Mouse (Mus musculus) mesoderm, embryonic 11.5 days (tissue): ENCODE data around the gene Kdm4a.

ENCODE experiments used
- DNase-seq: peaks from one replicate; pipeline ENCODE4 v3.0.0-alpha.2; 2012; ENCODE audit warnings: low read depth, low spot score

Kdm4a gene

GRCm38 (mm10) chr4:118179467-118180300 lies at the start of gene Kdm4a:
Gene Kdm4a (minus strand): TSS chr4:118180043.
- DNase-seq = peak; percentile 99

GRCm38 (mm10) chr4:118229035-118229770 lies 49.4 kb upstream of the Kdm4a start:
- peak; percentile 10 for DNase-seq

GRCm38 (mm10) chr4:118227398-118227797 lies 47.6 kb upstream of the Kdm4a start:
- no peak for DNase-seq

GRCm38 (mm10) chr4:118221261-118221660 lies 41.4 kb upstream of the Kdm4a start:
- DNase-seq = no peak

- no peak for DNase-seq
These were observed 40.9 kb upstream of the Kdm4a start for GRCm38 (mm10) chr4:118220756-118221155.

- no peak for DNase-seq
These were observed 39.6 kb upstream of the Kdm4a start for GRCm38 (mm10) chr4:118219487-118219886.

GRCm38 (mm10) chr4:118218521-118218920 lies 38.7 kb upstream of the Kdm4a start:
- no peak for DNase-seq

- DNase-seq = peak; percentile 62
These were observed 37.1 kb upstream of the Kdm4a start for GRCm38 (mm10) chr4:118216726-118217595.

- DNase-seq = no peak
These were observed 35.0 kb upstream of the Kdm4a start for GRCm38 (mm10) chr4:118214891-118215290.

- no peak for DNase-seq
These were observed 27.2 kb upstream of the Kdm4a start for GRCm38 (mm10) chr4:118206918-118207640.

- DNase-seq = no peak
These were observed 26.1 kb upstream of the Kdm4a start for GRCm38 (mm10) chr4:118205906-118206305.

GRCm38 (mm10) chr4:118199093-118199492 lies 19.2 kb upstream of the Kdm4a start:
- no peak for DNase-seq

GRCm38 (mm10) chr4:118198606-118199005 lies 18.8 kb upstream of the Kdm4a start:
- DNase-seq = peak; percentile 55

- DNase-seq = no peak
These were observed 16.3 kb upstream of the Kdm4a start for GRCm38 (mm10) chr4:118196185-118196584.

GRCm38 (mm10) chr4:118180301-118181080 lies 648 bp upstream of the Kdm4a start:
- no peak for DNase-seq

- DNase-seq = no peak
These were observed 834 bp downstream of the Kdm4a start for GRCm38 (mm10) chr4:118178952-118179466.

- no peak for DNase-seq
These were observed 7.4 kb downstream of the Kdm4a start for GRCm38 (mm10) chr4:118172461-118172860.

- DNase-seq = peak; percentile 43
These were observed 8.8 kb downstream of the Kdm4a start for GRCm38 (mm10) chr4:118171006-118171405.

GRCm38 (mm10) chr4:118162123-118162522 lies 17.7 kb downstream of the Kdm4a start:
- DNase-seq = no peak

- DNase-seq = no peak
These were observed 22.2 kb downstream of the Kdm4a start for GRCm38 (mm10) chr4:118157666-118158065.
